Mouse (Mus musculus) embryonic facial prominence, embryonic 15.5 days (tissue): Measurements from ENCODE around the gene Gys1. TPM values are rescaled to one million over a fixed set of nuclear protein-coding genes. Genes with fewer than 3 reads are reported as not detected.
A peak's percentile ranks its signal among the peaks of the same experiment; 100 is the strongest.
"Not testable (repeated sequence)": the region's sequence is repeated elsewhere in the genome, so short reads cannot be mapped to it uniquely, and the experiment has no call there.

Experiments
- ATAC-seq: fragments of 200-750 bp; cut with Nextera tagmentation; 2 replicates; pipeline ENCODE4 v1.8.0; 2017; ENCODE audit warnings: low read depth, moderate TSS enrichment; ENCODE audit not compliant: insufficient number of reproducible peaks, low FRiP score, low TSS enrichment
- H3K27ac ChIP-seq: fragments of 300-500 bp; sonication (generic); replicated peaks from 2 replicates; pipeline ENCODE4 v1.5.1; 2015; ENCODE audit warnings: mild to moderate bottlenecking, inconsistent platforms
- H3K27me3 ChIP-seq: fragments of 300-500 bp; sonication (generic); 2 replicates; pipeline ENCODE4 v1.6.1; 2015; ENCODE audit warnings: inconsistent platforms
- H3K36me3 ChIP-seq: fragments of 300-500 bp; sonication (generic); 2 replicates; pipeline ENCODE4 v1.6.1; 2015; ENCODE audit warnings: mild to moderate bottlenecking, inconsistent platforms
- H3K4me1 ChIP-seq: fragments of 300-500 bp; sonication (generic); 2 replicates; pipeline ENCODE4 v1.6.1; 2015; ENCODE audit warnings: inconsistent platforms
- H3K4me2 ChIP-seq: fragments of 300-500 bp; sonication (generic); replicated peaks from 2 replicates; pipeline ENCODE4 v1.6.1; 2015; ENCODE audit warnings: mild to moderate bottlenecking, inconsistent platforms
- H3K4me3 ChIP-seq: fragments of 300-500 bp; sonication (generic); replicated peaks from 2 replicates; pipeline ENCODE4 v1.5.1; 2015; ENCODE audit warnings: mild to moderate bottlenecking, inconsistent platforms
- H3K9ac ChIP-seq: fragments of 300-500 bp; sonication (generic); 2 replicates; pipeline ENCODE4 v1.6.1; 2015; ENCODE audit warnings: inconsistent platforms
- H3K9me3 ChIP-seq: fragments of 300-500 bp; sonication (generic); replicated peaks from 2 replicates; pipeline ENCODE4 v1.6.1; 2016; ENCODE audit warnings: inconsistent platforms
- WGBS: fragments of 180-500 bp; shearing (Covaris S2); methylation state at CpG from one replicate; pipeline ENCODE4 v1.1.7; 2015; 5-methylcytosine and 5-hydroxymethylcytosine counted together
- polyA plus RNA-seq: library from polyadenylated mRNA; unstranded; fragments of >200 nt; fragmentation: Nextera tagmentation; extraction: Ambion mirVana; gene quantifications from 2 replicates; pipeline ENCODE4 v1.2.1, GENCODE M21; 2015

Gene Gys1
- polyA plus RNA-seq, 1 experiment from 2014 or later, result 40.6 TPM

- H3K9ac ChIP-seq, result peak overlapping the region; percentile 65
- peaks cover 46% of the 10 kb centered on the region for H3K4me1 ChIP-seq
- peak; percentile 74 for ATAC-seq
- peaks cover 47% of the 10 kb centered on the region for H3K36me3 ChIP-seq
- WGBS, result under 1% methylated on average over 43 of the region's 43 CpGs
- peak overlapping the region; percentile 77 for H3K4me3 ChIP-seq
- H3K9me3 ChIP-seq, result no peaks in the 10 kb centered on the region
- H3K27me3 ChIP-seq, result no peaks in the 10 kb centered on the region
- peak overlapping the region; percentile 72 for H3K4me2 ChIP-seq
- H3K27ac ChIP-seq, result peak overlapping the region; percentile 95
Measured at GRCm38 (mm10) chr7:45458748-45459563, 24.3 kb downstream of the Gys1 start.

DNA sequence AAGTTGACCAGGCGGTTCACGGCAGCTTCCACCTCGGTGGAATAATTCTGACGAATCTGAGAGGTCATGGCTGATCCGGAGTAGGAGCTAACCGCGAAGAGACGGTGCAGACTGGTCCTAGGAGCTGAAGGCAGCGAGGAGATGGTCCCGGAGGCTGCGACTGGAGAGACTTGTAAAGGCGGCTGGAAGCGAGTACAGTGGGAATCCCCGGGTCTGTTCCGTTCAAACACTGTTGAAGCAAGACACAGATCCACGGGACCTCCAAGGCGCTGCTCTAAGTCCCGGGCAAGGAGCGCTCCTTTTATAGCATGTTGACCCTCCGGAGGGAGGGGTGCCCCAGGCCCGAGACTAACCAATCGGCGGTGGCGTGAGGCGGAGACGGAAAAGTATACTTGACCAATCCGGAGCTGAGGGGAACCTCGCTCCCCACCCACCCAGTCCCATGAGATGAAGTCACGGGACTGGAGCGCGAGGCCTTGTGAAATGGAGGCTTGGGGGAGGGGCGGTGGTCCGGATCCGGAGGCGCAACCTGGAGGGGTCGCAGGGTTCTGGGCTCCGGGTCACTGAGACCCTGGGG, 25.0 kb downstream of the Gys1 start, which contains the start of gene Ftl1:
Ftl1 (minus strand) TSS at position 321 of the 577 bp plus-strand sequence.
- peak within 1 kb of the TSS; percentile 65 for H3K9ac ChIP-seq
- H3K27me3 ChIP-seq, H3K9me3 ChIP-seq: not testable (repeated sequence)
- under 1% methylated on average over 30 of the region's 37 CpGs for WGBS
- H3K27ac ChIP-seq, result peak within 1 kb of the TSS; percentile 95
- H3K4me1 ChIP-seq, result peaks cover 46% of the 10 kb centered on the region
- ATAC-seq, result peak; percentile 96
- peak within 1 kb of the TSS; percentile 72 for H3K4me2 ChIP-seq
- peaks cover 47% of the 10 kb centered on the region for H3K36me3 ChIP-seq
- peak within 1 kb of the TSS; percentile 77 for H3K4me3 ChIP-seq

DNA sequence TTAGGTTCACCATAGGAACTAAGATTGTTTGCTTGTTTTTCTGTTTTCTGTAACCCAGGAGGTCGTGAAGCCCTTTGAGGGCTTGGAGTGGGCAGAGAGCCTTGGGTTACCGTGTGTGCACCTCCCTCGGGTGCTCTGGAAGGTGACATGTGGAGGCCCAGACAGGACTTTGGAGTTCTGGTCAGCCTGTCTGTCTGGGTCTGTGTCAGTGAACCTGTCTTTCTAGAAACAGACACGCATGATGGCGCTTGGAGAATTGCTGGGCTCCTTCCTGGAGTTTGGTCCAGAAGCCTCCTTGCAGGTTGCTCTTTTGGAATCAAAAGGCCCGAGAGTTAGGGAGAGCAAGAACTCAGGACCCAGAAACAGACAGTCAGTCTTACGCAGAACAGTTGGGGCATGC, 25.7 kb downstream of the Gys1 start:
- Histone ChIP-seq H3K27ac (peak overlapping the region; percentile 91), H3K36me3 (peaks cover 47% of the 10 kb centered on the region), H3K4me2 (peak overlapping the region; percentile 54), H3K4me1 (peaks cover 48% of the 10 kb centered on the region), H3K9me3 (no peaks in the 10 kb centered on the region), H3K27me3 (no peaks in the 10 kb centered on the region), H3K9ac (no peak overlapping the region), H3K4me3 (peak overlapping the region; percentile 77)
- 74% methylated on average over 7 of the region's 7 CpGs for WGBS
- ATAC-seq, result no peak

DNA sequence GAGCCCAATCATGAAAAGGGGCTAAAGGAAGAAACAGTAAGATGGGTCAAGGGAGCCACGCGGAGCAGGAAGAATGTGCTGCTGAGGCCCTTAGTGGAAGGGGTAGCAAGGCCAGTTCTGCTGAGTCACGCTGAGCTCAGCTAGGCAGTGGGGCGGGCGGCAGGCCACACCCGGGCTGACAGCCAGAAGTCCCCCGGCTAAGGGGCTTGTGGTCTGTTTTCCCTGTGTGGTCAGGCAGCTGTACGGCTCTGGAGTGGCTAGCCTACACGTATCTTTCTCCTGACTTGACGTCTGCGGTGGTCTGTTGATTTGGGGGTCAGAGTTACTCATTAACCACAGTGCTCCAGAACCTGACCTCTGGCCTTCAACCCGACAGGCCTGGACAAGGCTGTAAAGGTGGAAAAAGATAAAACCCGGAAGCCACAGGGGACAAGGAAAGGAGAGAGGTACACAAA, 26.2 kb downstream of the Gys1 start:
- no peaks in the 10 kb centered on the region for H3K9me3 ChIP-seq
- H3K4me2 ChIP-seq, result 0 out of 2 replicates have a peak overlapping the region, but pooled peaks have one; percentile 54
- peak overlapping the region; percentile 77 for H3K4me3 ChIP-seq
- WGBS, result 21% methylated on average over 13 of the region's 13 CpGs
- peak overlapping the region; percentile 91 for H3K27ac ChIP-seq
- H3K4me1 ChIP-seq, result peaks cover 53% of the 10 kb centered on the region
- 0 out of 2 replicates have a peak, but pooled peaks have one; percentile 9 for ATAC-seq
- H3K9ac ChIP-seq, result no peak overlapping the region
- no peaks in the 10 kb centered on the region for H3K27me3 ChIP-seq
- peaks cover 44% of the 10 kb centered on the region for H3K36me3 ChIP-seq

DNA sequence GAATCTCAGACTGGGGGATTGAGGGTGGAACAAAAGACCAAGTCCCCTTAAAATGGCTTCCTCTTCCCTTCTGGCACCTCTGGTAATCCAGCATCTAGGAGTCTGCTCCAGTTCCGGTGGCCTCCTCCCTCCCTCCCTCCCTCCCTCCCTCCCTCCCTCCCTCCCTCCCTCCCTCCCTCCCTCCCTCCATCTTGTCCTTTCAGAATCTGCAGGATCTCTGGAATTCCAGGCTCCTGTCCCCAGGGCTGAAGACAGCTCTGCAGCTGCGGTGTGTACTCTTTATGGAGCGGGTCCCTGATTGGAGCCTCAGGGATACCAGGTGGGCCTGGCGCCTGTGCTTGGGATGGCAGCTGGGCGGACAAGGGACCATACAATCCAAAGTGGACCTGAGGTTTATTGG, 26.7 kb downstream of the Gys1 start:
- no peaks in the 10 kb centered on the region for H3K9me3 ChIP-seq
- peaks cover 54% of the 10 kb centered on the region for H3K4me1 ChIP-seq
- H3K4me3 ChIP-seq, result no peak overlapping the region
- H3K4me2 ChIP-seq, result no peak overlapping the region
- peak overlapping the region; percentile 91 for H3K27ac ChIP-seq
- no peaks in the 10 kb centered on the region for H3K27me3 ChIP-seq
- WGBS, result 43% methylated on average over 5 of the region's 5 CpGs
- H3K9ac ChIP-seq, result no peak overlapping the region
- peaks cover 44% of the 10 kb centered on the region for H3K36me3 ChIP-seq
- ATAC-seq, result no peak

GRCm38 (mm10) chr7:45461781-45462180, 27.1 kb downstream of the Gys1 start:
- Histone ChIP-seq H3K36me3 (peaks cover 43% of the 10 kb centered on the region), H3K4me2 (no peak overlapping the region), H3K9me3 (no peaks in the 10 kb centered on the region), H3K27ac (peak overlapping the region; percentile 66; the same call in 1 of the 2 replicates), H3K27me3 (no peaks in the 10 kb centered on the region), H3K4me3 (no peak overlapping the region), H3K4me1 (peaks cover 50% of the 10 kb centered on the region), H3K9ac (no peak overlapping the region)
- 83% methylated on average over 4 of the region's 4 CpGs for WGBS
- ATAC-seq, result no peak

GRCm38 (mm10) chr7:45462325-45462724, 27.7 kb downstream of the Gys1 start:
- 81% methylated on average over 4 of the region's 4 CpGs for WGBS
- ATAC-seq, result no peak
- Histone ChIP-seq H3K9me3 (no peaks in the 10 kb centered on the region), H3K9ac (no peak overlapping the region), H3K36me3 (peaks cover 38% of the 10 kb centered on the region), H3K27me3 (no peaks in the 10 kb centered on the region), H3K27ac (no peak overlapping the region), H3K4me2 (no peak overlapping the region), H3K4me1 (peaks cover 48% of the 10 kb centered on the region), H3K4me3 (no peak overlapping the region)

DNA sequence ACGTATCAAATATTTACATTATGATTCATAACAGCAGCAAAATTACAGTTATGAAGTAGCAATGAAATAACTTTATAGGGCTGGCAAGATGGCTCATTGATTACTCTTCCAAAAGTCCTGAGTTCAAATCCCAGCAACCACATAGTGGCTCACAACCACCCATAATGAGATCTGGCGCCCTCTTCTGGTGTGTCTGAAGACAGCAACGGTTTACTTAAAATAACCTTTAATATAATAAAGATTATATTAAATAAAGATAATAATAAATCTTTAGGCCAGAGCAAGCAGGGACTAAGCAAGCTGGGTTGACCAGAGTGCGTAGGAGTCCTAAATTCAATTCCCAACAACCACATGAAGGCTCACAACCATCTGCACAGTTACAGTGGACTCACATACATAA, 28.2 kb downstream of the Gys1 start:
- H3K4me2 ChIP-seq, H3K27me3 ChIP-seq, H3K9me3 ChIP-seq, H3K9ac ChIP-seq, H3K4me3 ChIP-seq, ATAC-seq, H3K27ac ChIP-seq: not testable (repeated sequence)
- H3K4me1 ChIP-seq, result peaks cover 45% of the 10 kb centered on the region
- peaks cover 32% of the 10 kb centered on the region for H3K36me3 ChIP-seq
- WGBS, result 77% methylated on average over 4 of the region's 4 CpGs

GRCm38 (mm10) chr7:45463987-45464778, 29.5 kb downstream of the Gys1 start:
- no peak overlapping the region for H3K4me3 ChIP-seq
- H3K27ac ChIP-seq, result no peak overlapping the region
- H3K27me3 ChIP-seq, result no peaks in the 10 kb centered on the region
- 91% methylated on average over 7 of the region's 7 CpGs for WGBS
- no peaks in the 10 kb centered on the region for H3K9me3 ChIP-seq
- no peak for ATAC-seq
- no peak overlapping the region for H3K4me2 ChIP-seq
- peaks cover 28% of the 10 kb centered on the region for H3K36me3 ChIP-seq
- H3K4me1 ChIP-seq, result peaks cover 38% of the 10 kb centered on the region
- no peak overlapping the region for H3K9ac ChIP-seq

- Histone ChIP-seq H3K27ac (no peak overlapping the region), H3K9me3 (no peaks in the 10 kb centered on the region), H3K9ac (peak overlapping the region; percentile 59), H3K27me3 (no peaks in the 10 kb centered on the region), H3K4me1 (peaks cover 35% of the 10 kb centered on the region), H3K4me3 (peak overlapping the region; percentile 71), H3K4me2 (peak overlapping the region; percentile 73; the same call in 1 of the 2 replicates), H3K36me3 (peaks cover 28% of the 10 kb centered on the region)
- ATAC-seq, result no peak
- WGBS, result 94% methylated on average over 12 of the region's 12 CpGs
Measured at GRCm38 (mm10) chr7:45465112-45465511, 30.5 kb downstream of the Gys1 start.

DNA sequence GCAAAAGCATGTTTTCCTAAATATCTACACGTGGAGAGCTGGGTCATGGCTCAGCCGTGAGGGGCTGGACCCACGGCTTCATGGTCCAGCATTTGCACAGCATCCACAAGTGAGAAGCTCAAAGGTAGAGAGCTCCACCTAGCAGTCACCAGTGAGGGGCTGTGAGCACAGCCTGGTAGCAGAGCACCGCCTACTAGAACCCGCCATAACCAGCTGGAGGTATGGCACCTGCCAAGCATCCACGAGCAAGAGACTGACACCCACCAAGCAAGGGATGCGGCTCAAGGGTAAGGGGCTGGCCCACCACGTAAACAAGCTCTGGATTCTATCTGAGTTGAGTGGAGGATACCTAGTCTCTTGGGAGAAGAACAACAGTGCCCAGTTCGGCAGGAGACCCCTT, 30.9 kb downstream of the Gys1 start:
- Histone ChIP-seq H3K9me3 (no peaks in the 10 kb centered on the region), H3K27me3 (no peaks in the 10 kb centered on the region), H3K4me1 (peaks cover 31% of the 10 kb centered on the region), H3K4me3 (peak overlapping the region; percentile 71), H3K9ac (peak overlapping the region; percentile 59; the same call in 1 of the 2 replicates), H3K4me2 (peak overlapping the region; percentile 73), H3K36me3 (peaks cover 28% of the 10 kb centered on the region), H3K27ac (no peak overlapping the region)
- 75% methylated on average over 9 of the region's 9 CpGs for WGBS
- no peak for ATAC-seq
